Comparison of ENCODE assay signal across 24 mouse cellular contexts in genomic region chr19:4536606-4537005, GRCm38 (mm10). TPM values are rescaled to one million over a fixed set of nuclear protein-coding genes. Genes with fewer than 3 reads are reported as not detected.
DNase-seq lines count a peak whose midpoint lies in the region; ATAC-seq and TF ChIP-seq lines count a peak whose summit lies in the region.
"Had no signal": no experiment of that assay in that cellular context is flagged by ENCODE, and none has a peak within 500 bp of the region (broad histone marks: within the 10 kb centered on the region; RNA-seq: fewer than 3 reads in every experiment).

No protein-coding gene starts in this region.

- no peak overlapping the region for H3ac ChIP-seq in myocyte (ENCODE audit: control insufficient read depth, insufficient read length)

- TF ChIP-seq CTCF in liver, adult 2 months (IDR thresholded peaks at IDR 0.05; ENCODE audit: low read depth, low read length): no peak
- TF ChIP-seq CTCF in liver, postnatal 0 days (IDR thresholded peaks at IDR 0.05; ENCODE audit: low read depth): no peak

- peaks cover 15% of the 10 kb centered on the region; the same call in 1 of the 2 replicates for H3K79me2 ChIP-seq in liver, adult 2 months (ENCODE audit: control insufficient read depth, insufficient read depth, low read length)
- H3K79me2 ChIP-seq in myocyte (ENCODE audit: control insufficient read depth, insufficient read depth): no peaks in the 10 kb centered on the region

- TF ChIP-seq EP300 in liver, postnatal 0 days (IDR thresholded peaks at IDR 0.05; ENCODE audit: low read depth): no peak

- peaks cover 8% of the 10 kb centered on the region for H3K36me3 ChIP-seq in liver, adult 2 months (ENCODE audit: control insufficient read depth, insufficient read depth, low read length)
- no peaks in the 10 kb centered on the region for H3K36me3 ChIP-seq in liver, postnatal 0 days (replicated peaks; ENCODE audit: insufficient read depth, low read length)
- no peaks in the 10 kb centered on the region for H3K36me3 ChIP-seq in myocyte (ENCODE audit: control insufficient read depth, insufficient read depth)
- H3K36me3 ChIP-seq: embryonic facial prominence, embryonic 13.5 days; forebrain, embryonic 12.5 days; hindbrain, embryonic 12.5 days; intestine, embryonic 15.5 days had no signal

- H3K4me3 ChIP-seq in liver, adult 2 months (ENCODE audit: insufficient read depth, low read depth, low read length): no peak overlapping the region
- H3K4me3 ChIP-seq in liver, postnatal 0 days (ENCODE audit: low read depth, low read length): no peak overlapping the region
- H3K4me3 ChIP-seq in myocyte: no peak overlapping the region
- H3K4me3 ChIP-seq: embryonic facial prominence, embryonic 13.5 days; forebrain, embryonic 12.5 days; hindbrain, embryonic 12.5 days; intestine, embryonic 15.5 days had no signal

- 15% methylated on average over 3 of the region's 3 CpGs for WGBS in liver, adult 2 months
- WGBS in liver, postnatal 0 days (ENCODE audit: insufficient replicate concordance): 68% methylated on average over 3 of the region's 3 CpGs

- H3K4me2 ChIP-seq in liver, postnatal 0 days (ENCODE audit: low read depth, low read length): no peak overlapping the region
- H3K4me2 ChIP-seq in myocyte (ENCODE audit: low read depth): no peak overlapping the region
- H3K4me2 ChIP-seq: embryonic facial prominence, embryonic 13.5 days; forebrain, embryonic 12.5 days; hindbrain, embryonic 12.5 days; intestine, embryonic 15.5 days had no signal

- no peaks in the 10 kb centered on the region for H3K9me3 ChIP-seq in liver, postnatal 0 days (ENCODE audit: low read length)
- H3K9me3 ChIP-seq: embryonic facial prominence, embryonic 13.5 days; forebrain, embryonic 12.5 days; hindbrain, embryonic 12.5 days; intestine, embryonic 15.5 days had no signal

- H3K4me1 ChIP-seq in liver, adult 2 months (ENCODE audit: control insufficient read depth, insufficient read depth, low read length): peaks cover 4% of the 10 kb centered on the region; the same call in 1 of the 2 replicates
- H3K4me1 ChIP-seq in liver, postnatal 0 days (ENCODE audit: insufficient read depth): no peaks in the 10 kb centered on the region
- H3K4me1 ChIP-seq: embryonic facial prominence, embryonic 13.5 days; forebrain, embryonic 12.5 days; hindbrain, embryonic 12.5 days; intestine, embryonic 15.5 days had no signal

- DNase-seq in liver, adult 2 months (ENCODE audit: extremely low read depth, low read depth, low spot score): peak; percentile 91
- no peak for DNase-seq in liver
- peak; percentile 88 for DNase-seq in adrenal gland, adult 8-10 months
- DNase-seq in liver, postnatal 0 days: peak; percentile 48
- DNase-seq in cerebellum, adult 11 months: no peak
- DNase-seq in right cerebral cortex, adult 18-20 months: no peak
- DNase-seq in spleen, postnatal 14 days (ENCODE audit: low spot score in 2 of 2): no peak
- DNase-seq: B cell, adult 2 months; heart, adult 18-20 months; kidney, postnatal 10 days; retina, postnatal 1 day had no signal

- TF ChIP-seq POLR2A in liver, adult 2 months (IDR thresholded peaks at IDR 0.05; ENCODE audit: extremely low read depth, insufficient read depth, low read length): no peak
- no peak for TF ChIP-seq POLR2A in myocyte (IDR thresholded peaks at IDR 0.05; ENCODE audit: insufficient read length, low read depth)

- ATAC-seq in liver, postnatal 0 days: peak; percentile 87
- ATAC-seq: intestine, embryonic 15.5 days had no signal

- H3K27ac ChIP-seq in liver, adult 2 months (replicated peaks; ENCODE audit: insufficient read depth, low read depth, low read length): no peak overlapping the region
- no peak overlapping the region; the same call in 1 of the 2 replicates for H3K27ac ChIP-seq in liver, postnatal 0 days (ENCODE audit: low read depth)
- H3K27ac ChIP-seq: embryonic facial prominence, embryonic 13.5 days; forebrain, embryonic 12.5 days; hindbrain, embryonic 12.5 days; intestine, embryonic 15.5 days; liver, embryonic 14.5 days had no signal

- H3K9ac ChIP-seq in liver, adult 2 months (ENCODE audit: low read depth, low read length): no peak overlapping the region
- H3K9ac ChIP-seq in liver, postnatal 0 days (replicated peaks): no peak overlapping the region
- H3K9ac ChIP-seq: embryonic facial prominence, embryonic 13.5 days; forebrain, embryonic 12.5 days; hindbrain, embryonic 12.5 days; intestine, embryonic 15.5 days; liver, embryonic 14.5 days had no signal

- H3K27me3 ChIP-seq in liver, adult 2 months (ENCODE audit: control insufficient read depth, insufficient read depth, low read length): no peaks in the 10 kb centered on the region
- no peaks in the 10 kb centered on the region for H3K27me3 ChIP-seq in liver, postnatal 0 days (ENCODE audit: insufficient read depth, low read length)
- H3K27me3 ChIP-seq in myocyte (ENCODE audit: control insufficient read depth, insufficient read depth, insufficient read length): no peaks in the 10 kb centered on the region
- H3K27me3 ChIP-seq: embryonic facial prominence, embryonic 13.5 days; forebrain, embryonic 12.5 days; hindbrain, embryonic 12.5 days; intestine, embryonic 15.5 days had no signal

TF ChIP-seq in myocyte, 11 proteins besides CTCF, POLR2A, EP300 and RAD21:
- TF ChIP-seq CEBPB (IDR thresholded peaks at IDR 0.05; ENCODE audit: insufficient read depth, poor library complexity, severe bottlenecking) (0 out of 2 replicates have a peak, but pooled peaks have one; percentile 40), TCF12 (IDR thresholded peaks at IDR 0.05; ENCODE audit: insufficient read depth, poor library complexity, severe bottlenecking) (no peak)

RNA-seq across cellular contexts. Expression of gene Pcx, which starts 26.3 kb away (rescaled TPM):
- total RNA-seq in liver, adult 2 months (2014; rRNA removed): 266 and 269 TPM in 2 replicates
- polyA plus RNA-seq in liver, adult 2 months (2012; rRNA removed): 237 and 274 TPM in 2 replicates
- 100 to 1,000 TPM; 351 to 737 (median 517) TPM for total RNA-seq in adrenal gland, adult 8-10 months (2022)
- 220 and 283 TPM in 2 replicates for polyA plus RNA-seq in liver, postnatal 0 days (2015; fragmentation: Nextera tagmentation; extraction: Ambion mirVana)
- polyA plus RNA-seq in myocyte (2012; fragmentation: generic; extraction: Trizol): 16.3 TPM
- total RNA-seq: monocyte, adult 5-6 weeks had no signal

RNA-seq across cellular contexts. Expression of gene 2010003K11Rik, which starts 38.2 kb away (rescaled TPM):
- 6.3 and 6.6 TPM in 2 replicates for total RNA-seq in liver, adult 2 months (2014; rRNA removed)
- polyA plus RNA-seq in liver, adult 2 months (2012; rRNA removed): 5.4 and 7.5 TPM in 2 replicates
- total RNA-seq in adrenal gland, adult 8-10 months (2022): 10 to 100 TPM; 12.2 to 22.5 (median 20.2) TPM
- polyA plus RNA-seq in liver, postnatal 0 days (2015; fragmentation: Nextera tagmentation; extraction: Ambion mirVana): 5.8 and 7.6 TPM in 2 replicates
- polyA plus RNA-seq in myocyte (2012; fragmentation: generic; extraction: Trizol): 0.05 TPM
- total RNA-seq: common myeloid progenitor, adult 5-6 weeks; layer of hippocampus, postnatal 14 days; left cerebral cortex, postnatal 36 days; megakaryocyte-erythroid progenitor cell, adult 5-6 weeks; monocyte, adult 5-6 weeks had no signal
- polyA plus RNA-seq: embryonic facial prominence, embryonic 13.5 days; forebrain, embryonic 12.5 days; hindbrain, embryonic 12.5 days; neural tube, embryonic 14.5 days; stomach, embryonic 14.5 days had no signal

RNA-seq across cellular contexts. Expression of gene Syt12, which starts 59.4 kb away (rescaled TPM):
- total RNA-seq in liver, adult 2 months (2014; rRNA removed): 0.27 and 0.28 TPM in 2 replicates
- 0.47 and 0.91 TPM in 2 replicates for polyA plus RNA-seq in liver, adult 2 months (2012; rRNA removed)
- 10 to 100 TPM; 60.5 to 90.4 (median 73.7) TPM for total RNA-seq in adrenal gland, adult 8-10 months (2022)
- 0.15 and 0.19 TPM in 2 replicates for polyA plus RNA-seq in liver, postnatal 0 days (2015; fragmentation: Nextera tagmentation; extraction: Ambion mirVana)
- 22.3 TPM for polyA plus RNA-seq in myocyte (2012; fragmentation: generic; extraction: Trizol)
- total RNA-seq: common myeloid progenitor, adult 5-6 weeks; megakaryocyte-erythroid progenitor cell, adult 5-6 weeks; monocyte, adult 5-6 weeks had no signal

Comparison
In these comparisons a context has a peak if more than half of its experiments do, and no peak if none do; other contexts are left out.
1. DNase-seq: peak in liver, adult 2 months (single experiment), adrenal gland, adult 8-10 months (single experiment) and liver, postnatal 0 days (single experiment); none in liver (single experiment), cerebellum, adult 11 months (single experiment), right cerebral cortex, adult 18-20 months (single experiment) and spleen, postnatal 14 days (0 of 2).
2. RNA of gene Pcx, which starts 26.3 kb away (polyA plus RNA-seq): 220 to 283 TPM in liver, postnatal 0 days and 237 to 274 TPM in liver, adult 2 months; 16.3 TPM in myocyte (single experiment); every median in the first group is over 10 times any median in the second.
3. RNA of gene Syt12, which starts 59.4 kb away (polyA plus RNA-seq): 22.3 TPM in myocyte (single experiment); 0.47 to 0.91 TPM in liver, adult 2 months and 0.15 to 0.19 TPM in liver, postnatal 0 days; every median in the first group is over 10 times any median in the second.